Mouse (Mus musculus): Measurements from ENCODE around the gene Ina. TPM values are rescaled to one million over a fixed set of nuclear protein-coding genes. Genes with fewer than 3 reads are reported as not detected.

Gene Ina
- 0.37 and 0.58 TPM in 2 replicates for polyA plus RNA-seq (2014; fragmentation: Nextera tagmentation; extraction: Ambion mirVana)

GRCm38 (mm10) chr19:47014447-47015381 lies at the start of gene Ina, which contains the start of gene Nt5c2:
Gene Ina (plus strand): TSS chr19:47014698.
Gene Nt5c2 (minus strand): TSS chr19:47015153.
- no peaks in the 10 kb centered on the region for H3K36me3 ChIP-seq (ENCODE audit: insufficient read depth)
- no peak within 1 kb of the TSS for H3K9ac ChIP-seq
- under 1% methylated on average over 121 of the region's 124 CpGs for WGBS
- DNase-seq (peak; percentile 94), ATAC-seq (ENCODE audit: insufficient read depth) (peak; percentile 84)
- H3K9me3 ChIP-seq (ENCODE audit: low read depth, low read length) = no peaks in the 10 kb centered on the region
- H3K4me1 ChIP-seq (ENCODE audit: insufficient read depth) = peaks cover 4% of the 10 kb centered on the region; the same call in 1 of the 2 replicates
- no peak within 1 kb of the TSS for H3K27ac ChIP-seq (ENCODE audit: low read depth)
- peak within 1 kb of the TSS; percentile 46 for H3K4me3 ChIP-seq (ENCODE audit: low read depth, low read length)
- peak within 1 kb of the TSS; percentile 79 for H3K4me2 ChIP-seq
- peaks cover 49% of the 10 kb centered on the region for H3K27me3 ChIP-seq (ENCODE audit: insufficient read depth, low read length)
- TF ChIP-seq CTCF (IDR thresholded peaks at IDR 0.05; ENCODE audit: low read depth) = 0 out of 2 replicates have a peak, but pooled peaks have one; percentile 6

- no peak for TF ChIP-seq CTCF (IDR thresholded peaks at IDR 0.05; ENCODE audit: low read depth)
- no peak for DNase-seq
- no peaks in the 10 kb centered on the region for H3K27me3 ChIP-seq (ENCODE audit: insufficient read depth, low read length)
- peaks cover 9% of the 10 kb centered on the region; the same call in 1 of the 2 replicates for H3K4me1 ChIP-seq (ENCODE audit: insufficient read depth)
- H3K9ac ChIP-seq = no peak overlapping the region
- no peaks in the 10 kb centered on the region for H3K36me3 ChIP-seq (ENCODE audit: insufficient read depth)
- no peak overlapping the region for H3K4me2 ChIP-seq
- no peaks in the 10 kb centered on the region for H3K9me3 ChIP-seq (ENCODE audit: low read depth, low read length)
- no peak for ATAC-seq (ENCODE audit: insufficient read depth)
- H3K27ac ChIP-seq (ENCODE audit: low read depth) = no peak overlapping the region
- no peak overlapping the region for H3K4me3 ChIP-seq (ENCODE audit: low read depth, low read length)
These were observed 49.0 kb upstream of the Ina start for GRCm38 (mm10) chr19:46965496-46965895.

GRCm38 (mm10) chr19:46966330-46966729 lies 48.2 kb upstream of the Ina start:
- Histone ChIP-seq H3K9me3 (ENCODE audit: low read depth, low read length) (no peaks in the 10 kb centered on the region), H3K4me2 (no peak overlapping the region), H3K27ac (ENCODE audit: low read depth) (no peak overlapping the region), H3K36me3 (ENCODE audit: insufficient read depth) (no peaks in the 10 kb centered on the region), H3K4me1 (ENCODE audit: insufficient read depth) (peaks cover 7% of the 10 kb centered on the region; the same call in 1 of the 2 replicates), H3K4me3 (ENCODE audit: low read depth, low read length) (no peak overlapping the region), H3K27me3 (ENCODE audit: insufficient read depth, low read length) (no peaks in the 10 kb centered on the region), H3K9ac (no peak overlapping the region)
- no peak for ATAC-seq (ENCODE audit: insufficient read depth)
- TF ChIP-seq CTCF (IDR thresholded peaks at IDR 0.05; ENCODE audit: low read depth) = no peak
- no peak for DNase-seq
- 88% methylated on average over 6 of the region's 6 CpGs for WGBS

- no peak for ATAC-seq (ENCODE audit: insufficient read depth)
- no peak overlapping the region for H3K4me3 ChIP-seq (ENCODE audit: low read depth, low read length)
- H3K9ac ChIP-seq = no peak overlapping the region
- H3K4me2 ChIP-seq = no peak overlapping the region
- H3K36me3 ChIP-seq (ENCODE audit: insufficient read depth) = no peaks in the 10 kb centered on the region
- no peaks in the 10 kb centered on the region for H3K9me3 ChIP-seq (ENCODE audit: low read depth, low read length)
- no peaks in the 10 kb centered on the region for H3K27me3 ChIP-seq (ENCODE audit: insufficient read depth, low read length)
- TF ChIP-seq CTCF (IDR thresholded peaks at IDR 0.05; ENCODE audit: low read depth) = no peak
- WGBS = 66% methylated on average over 4 of the region's 4 CpGs
- H3K4me1 ChIP-seq (ENCODE audit: insufficient read depth) = peaks cover 7% of the 10 kb centered on the region; the same call in 1 of the 2 replicates
- H3K27ac ChIP-seq (ENCODE audit: low read depth) = no peak overlapping the region
- DNase-seq = no peak
These were observed 46.6 kb upstream of the Ina start for GRCm38 (mm10) chr19:46967861-46968260.

GRCm38 (mm10) chr19:46968833-46969232 lies 45.7 kb upstream of the Ina start:
- DNase-seq = no peak
- Histone ChIP-seq H3K4me3 (ENCODE audit: low read depth, low read length) (no peak overlapping the region), H3K27ac (ENCODE audit: low read depth) (no peak overlapping the region), H3K27me3 (ENCODE audit: insufficient read depth, low read length) (no peaks in the 10 kb centered on the region), H3K4me2 (no peak overlapping the region), H3K9ac (no peak overlapping the region), H3K9me3 (ENCODE audit: low read depth, low read length) (no peaks in the 10 kb centered on the region), H3K36me3 (ENCODE audit: insufficient read depth) (no peaks in the 10 kb centered on the region), H3K4me1 (ENCODE audit: insufficient read depth) (peaks cover 7% of the 10 kb centered on the region; the same call in 1 of the 2 replicates)
- WGBS = 72% methylated on average over 5 of the region's 5 CpGs
- ATAC-seq (ENCODE audit: insufficient read depth) = no peak
- no peak for TF ChIP-seq CTCF (IDR thresholded peaks at IDR 0.05; ENCODE audit: low read depth)

- Histone ChIP-seq H3K36me3 (ENCODE audit: insufficient read depth) (no peaks in the 10 kb centered on the region), H3K27ac (ENCODE audit: low read depth) (0 out of 2 replicates have a peak overlapping the region, but pooled peaks have one; percentile 70), H3K9ac (no peak overlapping the region), H3K27me3 (ENCODE audit: insufficient read depth, low read length) (no peaks in the 10 kb centered on the region), H3K9me3 (ENCODE audit: low read depth, low read length) (no peaks in the 10 kb centered on the region), H3K4me1 (ENCODE audit: insufficient read depth) (peaks cover 7% of the 10 kb centered on the region; the same call in 1 of the 2 replicates), H3K4me2 (peak overlapping the region; percentile 23; the same call in 1 of the 2 replicates), H3K4me3 (ENCODE audit: low read depth, low read length) (no peak overlapping the region)
- WGBS = 57% methylated on average over 22 of the region's 22 CpGs
- ATAC-seq (ENCODE audit: insufficient read depth) (no peak), DNase-seq (peak; percentile 40)
- no peak for TF ChIP-seq CTCF (IDR thresholded peaks at IDR 0.05; ENCODE audit: low read depth)
These were observed 45.1 kb upstream of the Ina start for GRCm38 (mm10) chr19:46969286-46969985.
